Mouse (Mus musculus): ENCODE measurements at regions not wholly inside any gene's neighbourhood (a gene's known extent, or its start where the extent isn't known, plus 50 kb on each side); places are given as distances from the start of the nearest gene placed in this dataset.

- Histone ChIP-seq H3K36me3 (ENCODE audit: control insufficient read depth, insufficient read depth) (no peaks in the 10 kb centered on the region), H3ac (ENCODE audit: control insufficient read depth, insufficient read length, low read depth) (no peak overlapping the region), H3K79me2 (ENCODE audit: control insufficient read depth, insufficient read depth) (no peaks in the 10 kb centered on the region), H3K27me3 (ENCODE audit: control insufficient read depth, insufficient read depth, insufficient read length) (no peaks in the 10 kb centered on the region), H3K4me3 (ENCODE audit: insufficient read depth, poor library complexity, severe bottlenecking) (no peak overlapping the region), H3K79me3 (ENCODE audit: low read depth) (no peaks in the 10 kb centered on the region)
- TF ChIP-seq FOSL1 (IDR thresholded peaks at IDR 0.05; ENCODE audit: insufficient read depth, low read length, poor library complexity, severe bottlenecking) (no peak), CEBPB (IDR thresholded peaks at IDR 0.05; ENCODE audit: low read depth) (no peak), USF1 (IDR thresholded peaks at IDR 0.05; ENCODE audit: low read depth) (no peak), MYOG (IDR thresholded peaks at IDR 0.05; ENCODE audit: control insufficient read depth, extremely low read depth, insufficient read length) (no peak), MYOD1 (IDR thresholded peaks at IDR 0.05; ENCODE audit: control insufficient read depth, insufficient read length, low read depth) (no peak), CTCF (IDR thresholded peaks at IDR 0.05; ENCODE audit: control insufficient read depth, insufficient read depth, insufficient read length) (no peak), MAX (IDR thresholded peaks at IDR 0.05) (no peak)
Measured at GRCm38 (mm10) chr8:103824747-103825146, 276.7 kb upstream of the Cdh5 start.

- no peaks in the 10 kb centered on the region for H3K36me3 ChIP-seq (ENCODE audit: control insufficient read depth, insufficient read depth)
- no peaks in the 10 kb centered on the region for H3K79me3 ChIP-seq (ENCODE audit: low read depth)
- no peak overlapping the region for H3ac ChIP-seq (ENCODE audit: control insufficient read depth, insufficient read length, low read depth)
- TF ChIP-seq MYOD1 (IDR thresholded peaks at IDR 0.05; ENCODE audit: control insufficient read depth, insufficient read length, low read depth) (no peak), FOSL1 (IDR thresholded peaks at IDR 0.05; ENCODE audit: insufficient read depth, low read length, poor library complexity, severe bottlenecking) (no peak), MAX (IDR thresholded peaks at IDR 0.05) (no peak), CEBPB (IDR thresholded peaks at IDR 0.05; ENCODE audit: low read depth) (no peak), CTCF (IDR thresholded peaks at IDR 0.05; ENCODE audit: control insufficient read depth, insufficient read depth, insufficient read length) (no peak), MYOG (IDR thresholded peaks at IDR 0.05; ENCODE audit: control insufficient read depth, extremely low read depth, insufficient read length) (no peak), USF1 (IDR thresholded peaks at IDR 0.05; ENCODE audit: low read depth) (no peak)
- no peaks in the 10 kb centered on the region for H3K79me2 ChIP-seq (ENCODE audit: control insufficient read depth, insufficient read depth)
- no peak overlapping the region for H3K4me3 ChIP-seq (ENCODE audit: insufficient read depth, poor library complexity, severe bottlenecking)
- no peaks in the 10 kb centered on the region for H3K27me3 ChIP-seq (ENCODE audit: control insufficient read depth, insufficient read depth, insufficient read length)
Measured at GRCm38 (mm10) chr8:103825289-103825688, 276.1 kb upstream of the Cdh5 start.

GRCm38 (mm10) chr8:103830416-103830815 lies 271.0 kb upstream of the Cdh5 start:
- no peaks in the 10 kb centered on the region for H3K36me3 ChIP-seq (ENCODE audit: control insufficient read depth, insufficient read depth)
- TF ChIP-seq FOSL1 (IDR thresholded peaks at IDR 0.05; ENCODE audit: insufficient read depth, low read length, poor library complexity, severe bottlenecking), result no peak
- TF ChIP-seq MYOD1 (IDR thresholded peaks at IDR 0.05; ENCODE audit: control insufficient read depth, insufficient read length, low read depth), result no peak
- no peak for TF ChIP-seq CEBPB (IDR thresholded peaks at IDR 0.05; ENCODE audit: low read depth)
- no peak for TF ChIP-seq CTCF (IDR thresholded peaks at IDR 0.05; ENCODE audit: control insufficient read depth, insufficient read depth, insufficient read length)
- TF ChIP-seq USF1 (IDR thresholded peaks at IDR 0.05; ENCODE audit: low read depth), result no peak
- TF ChIP-seq MYOG (IDR thresholded peaks at IDR 0.05; ENCODE audit: control insufficient read depth, extremely low read depth, insufficient read length), result no peak
- TF ChIP-seq MAX (IDR thresholded peaks at IDR 0.05), result no peak
- H3K79me3 ChIP-seq (ENCODE audit: low read depth), result no peaks in the 10 kb centered on the region
- H3K79me2 ChIP-seq (ENCODE audit: control insufficient read depth, insufficient read depth), result no peaks in the 10 kb centered on the region
- H3ac ChIP-seq (ENCODE audit: control insufficient read depth, insufficient read length, low read depth), result no peak overlapping the region
- no peaks in the 10 kb centered on the region for H3K27me3 ChIP-seq (ENCODE audit: control insufficient read depth, insufficient read depth, insufficient read length)
- no peak overlapping the region for H3K4me3 ChIP-seq (ENCODE audit: insufficient read depth, poor library complexity, severe bottlenecking)

- Histone ChIP-seq H3K4me3 (ENCODE audit: insufficient read depth, poor library complexity, severe bottlenecking) (no peak overlapping the region), H3K79me2 (ENCODE audit: control insufficient read depth, insufficient read depth) (no peaks in the 10 kb centered on the region), H3K27me3 (ENCODE audit: control insufficient read depth, insufficient read depth, insufficient read length) (no peaks in the 10 kb centered on the region), H3K36me3 (ENCODE audit: control insufficient read depth, insufficient read depth) (no peaks in the 10 kb centered on the region), H3K79me3 (ENCODE audit: low read depth) (no peaks in the 10 kb centered on the region), H3ac (ENCODE audit: control insufficient read depth, insufficient read length, low read depth) (no peak overlapping the region)
- TF ChIP-seq FOSL1 (IDR thresholded peaks at IDR 0.05; ENCODE audit: insufficient read depth, low read length, poor library complexity, severe bottlenecking) (no peak), MYOD1 (IDR thresholded peaks at IDR 0.05; ENCODE audit: control insufficient read depth, insufficient read length, low read depth) (no peak), USF1 (IDR thresholded peaks at IDR 0.05; ENCODE audit: low read depth) (no peak), MYOG (IDR thresholded peaks at IDR 0.05; ENCODE audit: control insufficient read depth, extremely low read depth, insufficient read length) (no peak), MAX (IDR thresholded peaks at IDR 0.05) (no peak), CEBPB (IDR thresholded peaks at IDR 0.05; ENCODE audit: low read depth) (no peak), CTCF (IDR thresholded peaks at IDR 0.05; ENCODE audit: control insufficient read depth, insufficient read depth, insufficient read length) (no peak)
Measured at GRCm38 (mm10) chr8:103839990-103840389, 261.4 kb upstream of the Cdh5 start.

GRCm38 (mm10) chr8:103845964-103846363 lies 255.5 kb upstream of the Cdh5 start:
- H3K79me3 ChIP-seq (ENCODE audit: low read depth), result no peaks in the 10 kb centered on the region
- TF ChIP-seq CTCF (IDR thresholded peaks at IDR 0.05; ENCODE audit: control insufficient read depth, insufficient read depth, insufficient read length) (no peak), FOSL1 (IDR thresholded peaks at IDR 0.05; ENCODE audit: insufficient read depth, low read length, poor library complexity, severe bottlenecking) (no peak), MYOG (IDR thresholded peaks at IDR 0.05; ENCODE audit: control insufficient read depth, extremely low read depth, insufficient read length) (no peak), MAX (IDR thresholded peaks at IDR 0.05) (no peak), MYOD1 (IDR thresholded peaks at IDR 0.05; ENCODE audit: control insufficient read depth, insufficient read length, low read depth) (no peak), USF1 (IDR thresholded peaks at IDR 0.05; ENCODE audit: low read depth) (no peak), CEBPB (IDR thresholded peaks at IDR 0.05; ENCODE audit: low read depth) (no peak)
- H3K79me2 ChIP-seq (ENCODE audit: control insufficient read depth, insufficient read depth), result no peaks in the 10 kb centered on the region
- no peak overlapping the region for H3ac ChIP-seq (ENCODE audit: control insufficient read depth, insufficient read length, low read depth)
- no peaks in the 10 kb centered on the region for H3K36me3 ChIP-seq (ENCODE audit: control insufficient read depth, insufficient read depth)
- H3K27me3 ChIP-seq (ENCODE audit: control insufficient read depth, insufficient read depth, insufficient read length), result no peaks in the 10 kb centered on the region
- no peak overlapping the region for H3K4me3 ChIP-seq (ENCODE audit: insufficient read depth, poor library complexity, severe bottlenecking)

Measured in C2C12 (cell line).